Mouse (Mus musculus) cerebellum, postnatal 14 days (tissue): Measurements from ENCODE around the gene Vmn2r18.
A peak's percentile ranks its signal among the peaks of the same experiment; 100 is the strongest.

Experiments
- DNase-seq, 2 experiments: peaks; one replicate each; pipeline ENCODE4 v3.0.0; 2021; ENCODE audit warnings: mixed read lengths in 2 of 2

The Vmn2r18 gene

DNA sequence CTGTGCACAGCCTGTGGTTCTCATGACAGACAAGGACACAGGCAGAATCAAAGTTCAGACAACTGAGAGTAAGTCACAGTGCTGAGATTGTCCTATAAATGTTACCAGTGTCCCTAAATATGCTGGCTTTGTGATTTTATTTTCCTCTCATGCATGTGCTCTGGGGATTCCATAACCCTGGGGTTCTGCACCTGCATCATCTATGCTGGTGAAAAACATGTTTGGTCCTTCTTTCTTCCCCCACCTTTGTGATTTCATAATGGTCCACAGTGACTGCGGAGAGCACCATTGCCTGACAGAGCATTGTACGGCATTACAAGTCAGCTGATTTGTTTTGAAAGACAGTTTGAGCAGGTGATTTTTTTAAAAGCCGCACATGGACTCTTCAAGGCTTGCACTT is at the start of gene Vmn2r18:
TSS of gene Vmn2r18 (minus strand) at position 101 of the 400 bp plus-strand sequence.
- DNase-seq = no peak

DNA sequence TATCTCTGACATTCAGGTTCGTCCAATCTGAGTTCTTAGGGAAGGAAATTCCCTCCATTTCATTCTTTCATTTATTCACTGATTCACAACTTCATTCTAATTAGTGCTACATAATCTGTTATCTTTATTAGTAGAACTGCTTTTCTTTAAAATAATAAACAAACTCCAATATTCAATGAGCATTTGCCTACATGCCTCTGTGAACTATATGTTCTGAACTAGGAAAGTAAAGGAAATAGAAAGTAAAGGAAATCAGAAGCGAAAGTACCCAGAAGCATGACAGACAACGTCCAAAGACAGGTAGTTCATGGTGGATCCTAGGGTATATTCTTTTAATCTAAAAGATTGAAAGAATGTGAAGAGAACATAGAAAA is 45.6 kb upstream of the Vmn2r18 start:
- DNase-seq = no peak

DNA sequence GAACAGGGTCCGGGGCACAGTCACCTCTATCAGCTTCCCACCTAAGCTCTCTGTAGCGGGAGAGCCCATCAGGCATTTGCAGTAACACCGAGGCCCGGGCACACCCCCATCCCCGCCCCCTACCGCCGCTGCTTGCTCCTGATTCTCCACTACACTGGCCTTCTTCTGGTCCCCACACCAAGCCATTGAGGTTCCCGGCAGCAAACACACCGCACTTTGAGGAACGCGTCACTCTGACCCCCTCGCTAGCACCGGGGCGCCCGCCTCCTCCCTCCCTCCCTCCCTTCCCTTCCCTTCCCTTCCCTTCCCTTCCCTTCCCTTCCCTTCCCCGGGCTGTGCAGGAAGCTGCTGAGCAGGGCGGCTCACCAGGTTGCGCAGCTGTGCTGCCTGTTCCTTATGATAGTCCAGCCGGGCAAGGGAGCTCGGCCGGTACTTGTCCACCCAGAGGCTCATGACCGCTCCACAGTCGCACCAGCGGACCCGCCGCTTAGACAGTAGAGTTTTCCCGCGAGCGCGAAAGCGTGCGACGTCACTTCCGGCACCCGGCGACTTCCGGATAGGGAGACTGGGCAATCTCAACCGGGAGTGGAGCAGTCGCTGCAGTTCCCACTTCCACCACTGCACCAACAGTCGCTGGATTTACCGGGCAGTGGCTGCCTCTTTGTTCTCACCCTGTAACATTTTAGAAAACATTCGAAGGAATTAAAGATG is 45.0 kb upstream of the Vmn2r18 start, which contains the start of gene Rfc3:
TSS of gene Rfc3 (minus strand) at position 543 of the 711 bp plus-strand sequence.
- DNase-seq = peak; percentile 98

DNA sequence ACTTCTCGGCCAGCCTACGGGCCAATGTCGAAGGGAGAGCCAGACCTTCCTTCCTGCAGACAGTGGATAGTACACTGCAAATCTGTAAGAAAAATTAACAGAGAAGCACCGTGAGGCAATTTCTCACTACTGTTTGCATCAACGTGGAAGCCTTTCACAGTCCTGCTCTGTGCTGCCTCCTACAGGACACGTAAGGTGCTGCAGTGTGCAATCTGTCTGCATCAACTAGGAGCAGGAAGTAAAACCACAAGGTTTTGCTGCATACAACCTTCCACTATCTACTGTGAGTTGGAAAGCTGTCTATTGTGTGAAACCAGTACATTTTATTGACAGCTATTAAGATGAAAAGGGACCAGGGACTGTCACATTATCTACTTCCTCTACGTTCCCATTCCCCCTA is 39.0 kb upstream of the Vmn2r18 start:
- DNase-seq = peak in 1 of 2 experiments; percentile 15

DNA sequence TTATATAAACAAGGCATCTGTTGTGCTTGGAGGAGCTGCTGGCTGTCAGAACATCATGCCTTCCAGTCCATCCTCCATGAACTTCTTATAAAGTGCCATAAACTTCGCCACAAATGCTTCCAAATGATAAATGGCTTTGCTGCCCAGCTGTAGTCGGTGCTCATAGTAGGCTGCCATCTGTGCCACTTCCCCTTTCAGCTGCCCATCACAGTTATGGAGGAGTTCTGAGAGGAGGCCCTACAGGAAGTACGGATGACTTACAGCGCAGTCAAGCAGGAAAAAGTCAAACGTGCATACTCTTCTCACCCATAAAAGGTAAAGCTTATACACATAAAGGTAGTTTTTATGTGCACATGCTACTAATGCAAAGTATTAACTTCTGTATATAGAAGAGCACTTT is 37.0 kb upstream of the Vmn2r18 start:
- DNase-seq = no peak

DNA sequence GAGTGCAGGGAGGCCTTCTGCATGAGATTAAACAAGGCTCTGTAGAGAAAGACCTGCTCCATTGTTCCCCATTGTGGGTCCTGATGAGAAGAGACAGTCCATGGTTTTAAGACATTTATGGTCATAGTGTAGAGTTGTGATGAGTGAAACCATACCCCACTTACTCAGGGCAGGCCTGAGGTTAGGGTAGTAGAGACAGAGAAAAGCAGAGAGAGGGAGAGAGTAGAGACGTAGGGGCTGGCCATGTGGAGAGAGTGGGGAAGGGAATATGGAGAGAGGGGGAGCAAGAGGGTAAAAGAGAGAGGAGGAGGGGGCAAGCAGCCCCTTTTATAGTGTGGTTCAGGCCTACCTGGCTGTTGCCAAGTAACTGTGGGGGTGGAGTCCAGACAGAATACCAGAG is 36.3 kb upstream of the Vmn2r18 start:
- no peak for DNase-seq

DNA sequence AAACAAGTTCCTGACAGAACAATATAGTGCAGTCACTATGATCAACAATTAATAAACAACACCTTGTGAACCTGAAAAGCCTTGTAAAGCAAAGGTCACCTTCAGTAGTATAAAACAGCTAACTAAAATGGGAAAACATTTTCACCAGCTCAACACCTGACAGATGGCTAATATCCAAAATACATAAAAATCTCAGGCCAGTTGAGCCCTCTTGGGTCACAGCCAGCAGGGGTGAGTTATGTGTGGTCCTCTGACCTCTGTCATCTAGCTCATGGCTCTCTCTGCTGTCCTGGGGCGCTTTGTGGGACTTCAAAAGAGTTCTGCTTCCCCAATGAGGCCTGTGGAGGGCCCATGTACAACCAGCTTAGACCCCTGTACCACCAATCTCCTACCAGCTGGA is 4.1 kb downstream of the Vmn2r18 start:
- no peak for DNase-seq
